Mouse (Mus musculus) kidney, adult 18-20 months (tissue): ENCODE results near the gene Gnai2.
A peak's percentile ranks its signal among the peaks of the same experiment; 100 is the strongest.

Source experiments
- DNase-seq: peaks from one replicate; pipeline ENCODE4 v3.0.0; 2021

Gnai2 gene

DNA sequence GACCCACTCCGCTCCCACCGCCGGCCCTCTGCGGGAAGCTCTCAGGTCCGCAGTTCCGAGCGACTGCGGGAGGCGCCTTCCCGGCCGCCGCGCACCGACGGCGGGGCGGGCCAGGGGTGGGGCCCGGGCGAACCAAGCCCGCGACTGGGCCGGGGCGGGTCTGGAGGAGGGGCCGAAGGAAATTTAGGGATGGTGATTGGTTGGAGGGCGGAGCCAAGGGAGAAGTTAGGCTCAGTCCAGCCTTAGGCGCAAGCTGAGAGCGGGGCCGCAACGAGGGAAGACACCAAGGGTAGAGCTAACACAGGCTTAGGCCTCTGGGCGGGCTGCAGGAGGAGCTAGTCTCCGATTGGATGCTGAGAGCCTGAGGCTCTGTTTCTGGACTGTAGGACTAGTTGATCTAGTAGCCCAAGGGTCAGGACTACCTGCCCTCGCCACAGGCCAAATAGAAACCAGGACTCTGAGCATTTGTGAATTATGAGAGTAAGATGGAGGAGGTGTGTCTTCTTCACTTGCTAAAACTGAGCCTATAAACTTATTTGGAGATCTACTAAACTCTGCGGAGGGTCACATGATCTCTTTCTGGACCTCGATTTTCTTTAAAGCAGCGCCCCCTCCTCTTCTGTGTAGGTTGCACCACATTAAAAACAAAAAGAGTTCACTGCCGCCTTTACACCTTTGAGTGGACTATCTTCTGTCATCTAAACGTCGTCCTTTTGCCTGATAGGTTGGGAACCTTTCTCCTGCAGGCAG is at the start of gene Gnai2:
Gnai2 (minus strand) TSS at position 89 of the 750 bp plus-strand sequence.
- peak; percentile 97 for DNase-seq

DNA sequence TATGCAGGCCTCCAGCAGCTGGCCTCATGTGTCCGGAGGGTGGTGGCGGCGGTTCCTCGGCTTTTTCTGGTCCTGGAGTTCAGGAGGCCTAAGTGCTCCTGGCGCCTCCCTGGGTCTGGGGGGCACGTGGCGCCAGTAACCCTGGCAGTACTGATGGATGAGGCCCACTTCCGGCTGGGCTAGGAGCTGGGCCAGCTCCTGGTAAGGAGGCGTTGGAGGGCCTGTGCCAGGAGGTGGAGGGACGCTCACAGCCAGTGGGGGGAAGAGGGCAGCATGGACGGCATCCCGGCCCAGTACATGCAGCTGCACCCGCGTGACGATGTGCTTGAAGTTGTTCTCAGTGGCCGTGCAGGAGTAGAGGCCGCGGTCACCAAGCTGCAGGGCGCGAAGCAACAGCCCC is 47.2 kb upstream of the Gnai2 start:
- DNase-seq = no peak

DNA sequence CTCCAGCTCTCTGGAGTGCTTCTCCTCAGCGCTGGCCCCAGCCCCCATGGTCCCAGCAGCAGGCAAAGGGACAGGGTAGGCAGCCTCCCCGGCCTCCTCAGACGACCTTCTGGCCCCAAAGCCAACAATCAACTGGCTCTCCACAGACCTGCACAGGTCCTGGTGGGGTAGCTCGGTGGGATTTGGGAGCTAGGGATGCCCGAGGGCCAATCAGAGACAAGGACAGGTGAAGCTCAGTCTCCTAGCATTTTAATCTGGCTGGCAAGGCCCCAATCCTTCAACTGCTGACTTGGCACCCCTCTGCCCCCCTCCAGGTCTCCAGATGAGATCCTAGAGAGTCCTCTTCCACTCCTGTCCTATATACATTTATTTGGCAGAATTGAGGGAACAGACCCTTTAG is 44.3 kb upstream of the Gnai2 start, which contains the start of gene Gnat1:
Gnat1 (minus strand) TSS at position 212 of the 400 bp plus-strand sequence.
- no peak for DNase-seq

DNA sequence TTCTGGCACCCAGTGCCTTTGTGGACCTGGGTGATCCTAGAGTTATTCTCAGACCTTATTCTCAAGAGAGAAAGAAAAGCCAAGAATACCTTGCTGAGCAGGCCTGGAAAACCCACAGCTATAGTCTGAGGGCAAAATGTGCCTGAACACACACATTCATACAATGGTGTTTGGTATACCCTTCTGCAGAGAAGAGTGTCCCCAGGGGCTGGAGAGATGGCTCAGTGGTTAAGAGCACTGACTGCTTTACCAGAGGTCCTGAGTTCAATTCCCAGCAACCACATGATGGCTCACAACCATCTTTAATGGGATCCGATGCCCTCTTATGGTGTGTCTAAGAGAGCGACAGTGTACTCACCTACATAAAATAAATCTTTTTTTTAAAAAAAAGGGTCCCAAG is 43.7 kb upstream of the Gnai2 start:
- no peak for DNase-seq

DNA sequence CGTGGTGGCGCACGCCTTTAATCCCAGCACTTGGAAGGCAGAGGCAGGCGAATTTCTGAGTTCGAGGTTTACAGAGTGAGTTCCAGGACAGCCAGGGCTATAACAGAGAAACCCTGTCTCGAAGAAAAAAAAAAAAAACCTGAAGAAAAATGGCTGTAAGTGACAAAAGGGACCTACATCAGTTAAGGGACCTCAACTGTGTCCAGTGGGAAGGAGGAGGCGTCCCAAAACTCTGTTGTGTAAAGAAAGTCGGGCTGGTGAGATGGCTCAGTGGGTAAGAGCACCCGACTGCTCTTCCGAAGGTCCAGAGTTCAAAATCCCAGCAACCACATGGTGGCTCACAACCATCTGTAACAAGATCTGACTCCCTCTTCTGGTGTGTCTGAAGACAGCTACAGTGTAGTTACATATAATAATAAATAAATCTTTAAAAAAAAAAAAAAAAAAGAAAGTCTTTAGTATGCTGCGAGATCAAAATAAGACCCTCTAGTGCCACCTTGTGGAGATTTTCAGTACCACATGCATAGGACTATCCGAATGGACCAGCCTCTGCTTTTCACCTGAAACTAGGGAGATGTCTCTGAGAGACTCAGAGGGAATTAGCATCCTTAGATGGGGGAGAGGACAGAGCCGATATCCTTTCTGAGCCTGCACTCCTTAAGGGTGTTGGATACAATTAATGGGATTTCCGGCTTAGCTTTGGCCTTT is 42.8 kb upstream of the Gnai2 start:
- DNase-seq = peak; percentile 74

DNA sequence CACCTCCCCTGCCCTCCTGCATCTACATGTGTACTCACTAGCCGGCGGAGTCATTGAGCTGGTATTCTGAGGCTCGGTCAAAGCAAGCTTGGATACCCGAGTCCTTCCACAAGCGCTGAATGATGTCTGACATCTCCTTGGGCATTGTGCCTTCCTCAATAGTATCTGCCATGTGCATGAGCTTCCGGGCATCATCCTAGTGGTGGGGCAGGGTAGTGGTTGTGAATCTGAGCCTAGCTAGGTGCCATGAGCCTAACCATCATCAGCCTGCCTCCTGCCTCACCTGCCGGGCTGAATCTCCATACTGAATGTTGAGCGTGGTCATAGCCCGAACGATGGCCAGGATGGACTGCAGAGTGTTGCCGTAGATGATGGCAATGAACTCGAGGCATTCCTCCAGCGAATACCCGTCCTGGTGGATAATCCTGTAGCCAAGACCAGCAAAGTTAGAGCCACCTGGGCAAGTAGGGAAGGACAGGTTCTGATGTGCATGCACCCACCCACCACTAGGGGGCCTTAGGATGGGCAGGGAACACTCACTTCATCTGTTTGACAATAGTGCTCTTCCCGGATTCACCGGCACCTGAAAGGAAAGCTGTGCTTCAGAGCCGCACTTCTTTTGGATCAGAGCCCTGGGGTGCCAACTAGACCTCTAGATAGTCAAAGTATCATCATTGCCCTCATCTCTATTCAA is 42.1 kb upstream of the Gnai2 start:
- DNase-seq = peak; percentile 60

DNA sequence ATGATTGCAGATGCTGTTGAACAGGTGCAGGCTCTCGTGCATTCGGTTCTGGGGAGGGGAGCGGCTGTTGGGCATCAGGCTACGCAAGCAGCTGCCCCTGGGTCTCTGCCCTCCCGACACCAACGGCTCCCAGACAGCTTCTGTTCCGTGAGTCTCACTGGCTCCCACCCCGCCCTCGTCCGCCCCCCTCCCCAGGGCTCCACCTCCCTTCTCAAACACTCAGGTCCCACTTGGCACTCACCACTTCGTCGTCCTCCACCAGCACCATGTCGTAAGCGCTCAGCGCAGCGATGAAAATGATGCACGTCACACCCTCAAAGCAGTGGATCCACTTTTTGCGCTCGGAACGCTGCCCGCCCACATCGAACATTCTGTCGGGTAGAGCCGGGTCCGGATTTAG is 41.1 kb upstream of the Gnai2 start:
- DNase-seq = no peak

DNA sequence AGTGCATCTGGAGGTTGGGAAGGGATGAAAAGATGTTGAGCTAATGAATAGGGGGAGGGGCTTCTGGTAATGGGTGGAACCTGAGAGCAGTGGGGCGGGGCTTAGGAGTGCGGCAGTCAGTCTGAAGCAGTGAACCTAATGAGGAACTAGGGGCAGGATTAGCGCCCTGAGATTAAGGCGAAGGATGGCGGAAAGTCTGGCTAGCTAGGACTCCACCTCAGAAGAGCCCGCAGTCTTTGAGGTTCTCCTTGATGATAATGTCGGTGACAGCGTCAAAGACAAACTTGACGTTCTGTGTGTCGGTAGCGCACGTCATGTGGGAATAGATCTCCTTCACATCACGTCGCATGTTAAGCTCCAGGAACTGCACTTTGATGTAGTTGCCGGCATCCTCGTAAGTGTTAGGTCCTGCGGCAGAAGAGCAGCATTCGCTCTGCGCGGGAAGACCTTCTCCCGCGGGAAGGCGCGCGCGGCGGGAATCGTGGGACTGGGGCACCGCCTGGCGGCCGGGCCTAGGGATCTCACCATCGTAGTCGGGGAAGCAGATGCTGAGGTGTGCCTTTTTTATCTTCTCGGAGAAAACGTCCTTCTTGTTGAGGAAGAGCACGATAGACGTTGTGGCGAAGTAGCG is 40.6 kb upstream of the Gnai2 start:
- DNase-seq = peak; percentile 80

DNA sequence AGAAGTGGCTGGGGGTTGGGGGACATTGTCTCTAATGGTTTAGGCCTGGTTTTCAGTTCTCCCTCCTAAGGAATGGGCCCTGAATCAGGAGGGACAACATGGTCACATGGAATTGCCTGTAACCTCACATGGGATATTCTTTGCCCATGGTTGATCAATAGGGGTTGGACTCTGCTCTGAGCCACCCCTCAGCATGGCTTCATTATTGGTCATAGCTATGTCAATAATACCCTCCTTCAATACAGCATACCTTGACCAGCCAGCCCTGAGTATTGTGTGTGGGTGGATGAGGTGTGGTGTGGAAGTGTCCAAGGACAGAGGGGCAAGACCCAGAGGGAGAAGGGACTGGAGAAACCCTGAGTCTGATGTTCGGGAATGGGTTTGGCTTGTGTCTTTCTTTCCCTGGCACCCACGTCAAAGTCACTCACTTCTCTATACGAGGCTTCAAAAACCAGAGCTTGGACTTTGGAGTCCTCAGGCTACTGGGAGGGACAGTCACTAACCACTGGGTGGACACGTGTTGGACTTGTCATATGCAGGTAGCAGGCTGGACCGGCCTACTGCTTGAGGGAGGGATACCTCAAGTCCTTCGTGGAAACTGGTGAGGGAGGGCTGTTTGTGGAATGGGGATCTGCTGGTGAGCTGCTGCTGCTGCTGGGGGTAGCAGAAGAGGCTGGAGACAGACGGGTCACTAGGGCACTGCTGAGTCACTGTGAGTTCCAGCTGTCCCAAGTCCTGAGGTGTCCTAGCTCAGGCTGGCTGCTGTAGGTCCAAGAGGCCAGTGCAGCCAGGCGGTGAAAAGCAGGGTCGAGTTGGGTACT is 39.7 kb upstream of the Gnai2 start:
- peak; percentile 53 for DNase-seq

DNA sequence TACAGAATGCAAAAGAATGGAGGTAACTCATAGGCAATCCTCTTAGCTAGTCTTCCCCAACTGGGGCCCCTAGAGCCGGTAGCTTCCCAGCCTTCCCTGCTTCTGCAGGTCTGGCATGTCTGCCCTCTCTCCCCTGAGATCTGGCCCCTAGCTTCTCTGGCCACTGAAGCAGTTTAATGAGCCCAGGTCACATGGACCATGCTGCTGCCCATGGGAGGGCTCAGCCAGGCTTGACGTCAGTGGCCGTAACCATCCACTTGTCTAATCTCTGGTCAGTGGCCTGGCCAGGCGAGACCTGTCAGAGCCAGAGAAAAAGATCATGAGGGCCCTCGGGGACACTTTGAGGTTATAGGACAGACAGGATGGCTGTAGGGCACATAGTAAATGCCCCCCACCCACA is 35.1 kb upstream of the Gnai2 start:
- DNase-seq = peak; percentile 59

DNA sequence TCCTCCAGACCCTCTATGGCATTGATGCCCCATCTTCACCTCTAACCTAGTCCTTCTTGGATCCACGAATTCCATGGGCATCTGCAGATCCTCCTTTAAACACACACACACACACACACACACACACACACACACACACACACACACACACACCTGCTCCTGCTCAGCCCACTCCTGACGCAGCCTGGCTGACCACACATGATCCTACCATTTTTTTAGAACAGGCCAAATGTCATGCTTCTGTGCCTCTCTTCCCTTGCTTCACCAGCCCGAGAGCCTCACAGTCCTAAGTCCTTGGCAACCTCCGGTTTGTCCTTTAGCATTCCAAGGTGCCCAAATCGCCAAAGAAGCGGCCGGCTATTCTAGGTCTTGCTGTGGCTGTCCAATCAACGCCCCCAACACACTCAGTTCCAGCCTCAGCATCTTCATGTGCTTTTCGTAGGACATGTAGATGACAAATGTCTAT is 34.3 kb upstream of the Gnai2 start, which contains the start of gene Slc38a3:
Slc38a3 (minus strand) TSS at position 51 of the 466 bp plus-strand sequence.
- peak; percentile 22 for DNase-seq

DNA sequence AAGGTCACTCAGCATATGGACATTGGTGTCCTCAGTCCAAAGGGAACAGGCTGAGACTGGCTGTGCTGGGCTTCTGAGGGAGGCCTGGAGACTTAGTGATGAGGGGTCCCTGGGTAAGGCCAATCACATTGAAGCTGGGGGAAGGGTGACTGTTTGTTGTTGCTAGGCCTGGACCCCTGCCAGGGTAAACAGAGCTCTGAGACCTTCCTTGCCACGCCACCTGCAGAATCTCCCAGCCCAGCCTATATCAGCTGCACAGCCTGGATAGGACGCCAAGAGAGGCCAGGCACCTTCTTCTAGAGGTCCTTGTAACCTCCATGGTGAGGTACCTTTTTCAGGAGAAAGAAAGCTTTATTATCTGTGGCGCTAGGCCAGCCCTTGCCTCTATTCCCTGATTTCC is 33.7 kb upstream of the Gnai2 start:
- DNase-seq = no peak

DNA sequence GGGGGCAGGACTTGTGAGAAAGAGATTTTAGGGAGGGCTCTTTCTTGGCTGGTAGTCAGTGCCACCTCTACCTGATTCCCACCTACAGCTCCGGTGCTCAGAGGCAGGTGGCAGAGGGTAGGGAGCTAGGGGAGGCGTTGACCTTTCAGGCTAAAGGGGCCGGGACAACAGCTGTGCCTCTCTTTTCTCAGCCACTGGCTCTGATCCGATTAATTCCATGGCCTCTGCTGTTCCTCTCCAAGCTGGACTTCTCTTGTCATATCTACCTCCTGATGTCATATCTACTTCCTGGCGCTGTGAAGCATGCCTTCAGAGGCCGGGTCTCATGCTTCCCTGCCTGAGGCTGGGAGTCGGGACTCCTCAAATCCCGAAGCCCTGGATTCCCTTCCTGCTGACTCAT is 32.8 kb upstream of the Gnai2 start:
- DNase-seq = no peak

DNA sequence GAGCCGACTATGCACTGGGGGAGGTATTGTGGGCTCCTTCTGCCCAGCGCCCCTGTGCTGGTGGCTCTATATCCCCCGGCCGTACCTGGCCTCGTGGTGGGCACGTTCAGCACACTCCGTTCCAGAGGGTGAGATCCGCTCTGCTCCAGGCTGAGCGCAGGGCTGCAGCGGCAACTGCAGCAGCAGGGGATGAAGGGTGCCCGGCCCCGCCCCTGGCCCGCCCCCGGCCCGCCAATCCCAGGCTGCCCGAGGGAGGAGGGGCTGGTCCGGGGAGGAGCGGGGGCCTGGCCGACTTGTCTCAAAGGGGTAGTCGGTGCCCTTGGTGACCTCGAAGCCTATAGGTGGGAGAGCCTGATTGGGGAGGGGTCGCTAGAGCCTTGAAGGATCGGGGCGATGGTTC is 32.1 kb upstream of the Gnai2 start:
- DNase-seq = peak; percentile 67

DNA sequence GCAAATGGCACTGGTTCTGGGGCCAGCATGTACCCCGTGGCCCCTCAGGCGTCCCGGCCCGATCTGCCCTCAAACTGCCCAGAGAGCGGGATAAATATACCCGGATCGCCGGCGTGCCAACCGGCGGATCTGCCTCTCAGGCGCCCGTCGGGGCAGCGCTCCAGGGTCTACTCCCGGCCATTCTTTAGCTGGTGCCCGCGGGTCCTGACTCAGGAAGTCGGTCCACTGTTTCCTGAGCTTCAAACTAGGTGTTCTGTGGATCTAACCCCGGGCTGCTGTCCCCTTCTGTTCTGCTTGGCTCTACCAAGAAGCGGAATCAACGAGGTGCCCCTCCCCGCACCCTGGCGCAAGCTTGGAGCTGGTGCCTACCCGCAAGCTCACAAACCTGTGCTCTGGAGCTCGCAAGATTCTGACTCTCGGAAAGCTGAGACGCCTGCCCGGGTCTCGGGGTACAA is 31.6 kb upstream of the Gnai2 start:
- DNase-seq = peak; percentile 40

DNA sequence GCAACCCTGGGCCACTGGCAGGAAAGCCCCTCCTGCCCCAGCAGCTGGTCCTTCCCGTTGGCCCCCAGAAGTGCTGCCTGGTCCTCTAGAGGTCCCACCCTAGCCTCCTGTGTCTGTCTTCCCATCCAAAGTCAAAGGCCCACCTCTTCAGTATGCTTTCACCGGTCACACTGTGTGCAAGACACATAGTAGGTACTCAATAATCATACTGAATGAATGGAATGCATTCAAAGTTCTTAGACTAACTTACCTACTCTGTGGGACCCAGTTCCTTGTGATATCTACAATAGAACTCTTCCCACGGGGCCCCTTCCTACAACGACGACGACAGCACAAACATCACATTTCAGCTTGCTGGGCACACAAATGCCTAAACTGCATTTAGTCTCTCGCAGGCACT is 30.1 kb upstream of the Gnai2 start:
- DNase-seq = no peak

DNA sequence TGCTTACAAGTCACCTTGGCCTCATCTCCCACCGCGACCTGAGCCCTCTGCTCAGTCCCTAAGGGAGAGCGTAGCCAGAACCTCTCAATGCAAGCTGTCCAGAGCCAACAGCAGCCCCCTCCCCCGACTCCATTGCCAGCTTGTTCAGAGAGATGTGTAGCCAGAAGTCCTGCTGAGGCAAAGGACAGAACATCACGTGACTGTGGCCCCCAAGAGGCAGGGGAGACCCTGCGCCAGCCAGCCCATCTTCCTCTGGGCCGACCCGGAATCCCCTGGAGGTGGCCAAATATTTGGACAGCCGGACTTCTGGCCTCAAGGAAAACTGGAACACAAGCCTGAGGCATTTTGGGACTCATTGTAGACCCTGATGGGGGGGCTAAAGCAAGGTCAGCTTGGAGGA is 28.4 kb upstream of the Gnai2 start:
- DNase-seq = no peak

DNA sequence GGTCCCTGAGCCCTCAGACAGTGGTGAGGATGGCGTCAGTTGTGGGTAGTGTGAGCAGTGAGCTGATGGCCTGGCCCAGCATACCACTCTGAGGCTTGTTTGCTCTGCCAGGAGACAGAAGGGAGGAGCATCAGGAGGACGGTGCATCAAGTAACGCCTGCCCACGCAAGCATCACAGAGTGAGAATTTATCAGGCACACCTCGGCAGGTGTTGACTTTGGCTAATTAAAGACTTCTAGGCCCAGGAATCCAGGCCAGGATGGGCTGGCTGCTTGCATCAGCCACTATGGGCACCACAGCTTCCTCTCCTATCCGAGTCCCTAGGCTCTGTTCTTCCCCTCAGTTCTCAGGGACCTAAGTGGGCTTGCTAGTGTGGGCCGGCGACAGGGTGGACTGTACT is 27.2 kb upstream of the Gnai2 start:
- no peak for DNase-seq

DNA sequence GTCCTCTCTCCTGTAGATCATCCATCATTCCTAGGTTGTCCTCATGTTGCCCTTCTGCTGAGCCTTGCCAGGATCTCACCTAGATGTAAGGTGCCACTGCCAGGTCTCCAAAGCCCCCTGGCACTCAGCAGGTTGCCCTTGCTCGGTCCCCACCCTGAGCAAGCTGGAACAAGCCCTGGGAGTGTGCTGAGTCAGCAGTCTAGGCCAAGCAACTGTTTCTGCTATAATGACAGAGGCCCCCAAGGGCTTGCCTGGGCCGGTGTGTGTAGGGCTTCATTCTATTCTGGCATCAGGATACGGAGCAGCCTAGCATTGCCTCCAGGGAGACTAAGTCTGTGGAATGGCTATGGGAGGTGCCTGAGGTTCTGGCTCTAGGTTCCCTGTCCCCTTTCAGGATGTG is 25.6 kb upstream of the Gnai2 start:
- no peak for DNase-seq

DNA sequence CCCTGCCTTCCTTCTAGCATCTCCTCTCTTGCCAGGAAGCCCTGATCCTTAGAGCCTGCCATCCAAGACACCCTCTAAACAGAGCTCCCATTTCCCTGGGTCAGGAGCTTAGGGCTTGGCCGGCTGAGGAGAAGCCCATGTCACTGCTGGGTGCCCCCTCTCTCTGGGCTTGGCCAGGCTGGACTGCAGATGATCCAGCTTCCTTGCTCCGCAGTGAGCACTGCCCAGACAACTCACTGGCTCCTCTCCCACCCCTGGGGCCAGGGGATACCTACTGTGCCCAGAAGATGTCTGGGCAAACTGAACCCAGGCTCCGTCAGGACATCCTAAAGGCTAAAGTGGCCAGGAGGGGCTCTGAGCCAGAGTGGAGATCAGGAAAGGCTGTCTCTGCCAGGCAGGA is 24.8 kb upstream of the Gnai2 start:
- DNase-seq = no peak

DNA sequence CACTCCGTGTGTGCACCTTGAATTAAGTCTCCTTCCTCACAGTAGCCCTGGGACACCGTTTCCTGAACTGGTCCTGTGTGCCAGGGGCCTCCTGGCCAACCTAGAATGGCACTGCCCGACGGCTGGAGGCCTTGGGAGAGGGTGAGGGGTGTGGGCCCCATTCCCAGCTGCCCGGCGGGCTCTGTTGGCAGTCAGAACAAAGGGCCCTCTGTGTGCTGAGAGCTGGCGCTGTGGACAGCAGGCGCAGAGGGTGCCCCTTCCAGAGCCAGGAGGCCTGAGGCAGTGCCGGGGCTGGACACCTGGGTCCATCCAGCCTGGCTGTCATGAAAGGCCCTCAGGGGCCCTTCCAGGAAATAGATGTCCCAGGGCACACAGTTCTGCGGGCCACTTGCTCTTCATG is 24.4 kb upstream of the Gnai2 start:
- DNase-seq = no peak

DNA sequence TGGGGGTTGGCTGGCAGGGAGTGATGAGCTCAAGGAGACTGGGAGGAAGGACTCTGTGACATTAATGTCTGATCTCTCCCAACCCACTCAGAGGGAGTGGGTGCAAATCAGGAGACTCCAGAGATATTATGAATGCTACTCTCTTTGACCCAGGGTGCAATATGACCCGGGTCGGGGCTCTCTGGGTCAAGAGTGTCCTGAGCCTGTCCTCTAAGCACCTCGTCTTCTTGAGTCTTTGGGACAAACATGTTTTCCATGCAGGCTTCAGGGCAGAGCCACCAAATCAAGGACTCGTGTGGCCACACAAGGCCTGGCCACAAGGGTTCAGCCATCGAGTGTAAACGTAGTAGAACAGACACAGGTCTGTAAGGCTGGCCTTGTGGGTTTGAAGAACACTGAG is 22.9 kb upstream of the Gnai2 start:
- DNase-seq = no peak
